Mouse (Mus musculus) ovary, postnatal 10 days (tissue): ENCODE measurements around the gene Efcab11.
"Not testable (repeated sequence)": the region's sequence is repeated elsewhere in the genome, so short reads cannot be mapped to it uniquely, and the experiment has no call there.

Source experiments
- DNase-seq: peaks from one replicate; pipeline ENCODE4 v3.0.0; 2022; ENCODE audit warnings: low spot score

Gene Efcab11

GRCm38 (mm10) chr12:99874609-99875008 lies 9.6 kb downstream of the Efcab11 start:
- no peak for DNase-seq

- no peak for DNase-seq
These were observed 10.8 kb downstream of the Efcab11 start for GRCm38 (mm10) chr12:99873443-99873842.

GRCm38 (mm10) chr12:99868821-99869220 lies 15.4 kb downstream of the Efcab11 start:
- DNase-seq = no peak

GRCm38 (mm10) chr12:99864613-99865012 lies 19.6 kb downstream of the Efcab11 start:
- DNase-seq = no peak

- no peak for DNase-seq
These were observed 23.3 kb downstream of the Efcab11 start for GRCm38 (mm10) chr12:99860981-99861380.

GRCm38 (mm10) chr12:99859391-99860100 lies 24.7 kb downstream of the Efcab11 start:
- no peak for DNase-seq

GRCm38 (mm10) chr12:99858664-99859063 lies 25.6 kb downstream of the Efcab11 start:
- no peak for DNase-seq

- no peak for DNase-seq
These were observed 28.2 kb downstream of the Efcab11 start for GRCm38 (mm10) chr12:99856011-99856410.

GRCm38 (mm10) chr12:99853323-99854258 lies 30.6 kb downstream of the Efcab11 start:
- no peak for DNase-seq

GRCm38 (mm10) chr12:99849996-99850395 lies 34.2 kb downstream of the Efcab11 start:
- DNase-seq = no peak

- DNase-seq = no peak
These were observed 39.3 kb downstream of the Efcab11 start for GRCm38 (mm10) chr12:99844951-99845350.

- DNase-seq = no peak
These were observed 45.5 kb downstream of the Efcab11 start for GRCm38 (mm10) chr12:99838703-99839102.

GRCm38 (mm10) chr12:99838109-99838508 lies 46.1 kb downstream of the Efcab11 start:
- DNase-seq = no peak

GRCm38 (mm10) chr12:99837528-99837927 lies 46.7 kb downstream of the Efcab11 start:
- DNase-seq = no peak

GRCm38 (mm10) chr12:99836404-99837131 lies 47.7 kb downstream of the Efcab11 start:
- no peak for DNase-seq

- DNase-seq = no peak
These were observed 50.8 kb downstream of the Efcab11 start for GRCm38 (mm10) chr12:99833476-99833875.

- DNase-seq = no peak
These were observed 61.6 kb downstream of the Efcab11 start for GRCm38 (mm10) chr12:99822591-99822990.

GRCm38 (mm10) chr12:99821309-99821934 lies 62.8 kb downstream of the Efcab11 start:
- no peak for DNase-seq

GRCm38 (mm10) chr12:99819186-99819974 lies 64.9 kb downstream of the Efcab11 start:
- DNase-seq = no peak

GRCm38 (mm10) chr12:99818006-99818405 lies 66.2 kb downstream of the Efcab11 start:
- not testable (repeated sequence) for DNase-seq

GRCm38 (mm10) chr12:99815244-99815643 lies 69.0 kb downstream of the Efcab11 start:
- DNase-seq = no peak
